Mouse (Mus musculus) testis, adult 2 months (tissue): ENCODE measurements around the gene Gstt2. TPM values are rescaled to one million over a fixed set of nuclear protein-coding genes. Genes with fewer than 3 reads are reported as not detected.

Source experiments
- H3K27ac ChIP-seq: fragments of 200-500 bp; 2 replicates; pipeline ENCODE4 v1.5.1; 2012; ENCODE audit warnings: low read depth, low read length; ENCODE audit not compliant: control insufficient read depth, insufficient read depth
- H3K27me3 ChIP-seq: fragments of 200-500 bp; 2 replicates; pipeline ENCODE4 v1.6.1; 2012; ENCODE audit warnings: mild to moderate bottlenecking, low read length, moderate library complexity; ENCODE audit not compliant: control insufficient read depth, insufficient read depth
- H3K36me3 ChIP-seq: fragments of 200-500 bp; 2 replicates; pipeline ENCODE4 v1.6.1; 2012; ENCODE audit warnings: mild to moderate bottlenecking, low read length; ENCODE audit not compliant: control insufficient read depth, insufficient read depth
- H3K4me1 ChIP-seq: fragments of 200-500 bp; 2 replicates; pipeline ENCODE4 v1.6.1; 2012; ENCODE audit warnings: low read length; ENCODE audit not compliant: control insufficient read depth, insufficient read depth
- H3K4me3 ChIP-seq: fragments of 200-500 bp; 2 replicates; pipeline ENCODE4 v1.5.1; 2012; ENCODE audit warnings: low read depth, mild to moderate bottlenecking, low read length, moderate library complexity, mixed read lengths; ENCODE audit not compliant: control insufficient read depth
- CTCF ChIP-seq: fragments of 200-500 bp; IDR thresholded peaks from 2 replicates; pipeline ENCODE4 v1.5.1; 2012; ENCODE audit warnings: low read depth, mild to moderate bottlenecking, inconsistent platforms, low read length, moderate library complexity; ENCODE audit not compliant: control insufficient read depth, insufficient read depth, insufficient replicate concordance
- POLR2A ChIP-seq: fragments of 200-500 bp; IDR thresholded peaks from 2 replicates; pipeline ENCODE4 v1.6.1; 2012; ENCODE audit warnings: low read depth, mild to moderate bottlenecking, inconsistent platforms, low read length, moderate library complexity; ENCODE audit not compliant: control insufficient read depth
- polyA plus RNA-seq: library from polyadenylated mRNA; depleted of rRNA; stranded (reverse); fragments of >200 nt; gene quantifications from 2 replicates; pipeline ENCODE4 v1.2.3, GENCODE M21; 2012

Gstt2 gene
- polyA plus RNA-seq, 1 experiment, result 159 TPM

GRCm38 (mm10) chr10:75878836-75879235 is 41.6 kb upstream of the Gstt2 start:
- H3K27ac ChIP-seq, result no peak overlapping the region
- peaks cover 12% of the 10 kb centered on the region for H3K4me1 ChIP-seq
- H3K36me3 ChIP-seq, result no peaks in the 10 kb centered on the region
- TF ChIP-seq CTCF, result no peak
- no peak for TF ChIP-seq POLR2A
- no peak overlapping the region for H3K4me3 ChIP-seq
- no peaks in the 10 kb centered on the region for H3K27me3 ChIP-seq

- H3K27me3 ChIP-seq, result no peaks in the 10 kb centered on the region
- no peak overlapping the region for H3K27ac ChIP-seq
- H3K4me3 ChIP-seq, result no peak overlapping the region
- TF ChIP-seq POLR2A, result no peak
- TF ChIP-seq CTCF, result no peak
- H3K36me3 ChIP-seq, result no peaks in the 10 kb centered on the region
- peaks cover 4% of the 10 kb centered on the region for H3K4me1 ChIP-seq
Observed at GRCm38 (mm10) chr10:75873543-75874170, 36.4 kb upstream of the Gstt2 start.

GRCm38 (mm10) chr10:75872915-75873542 is 35.8 kb upstream of the Gstt2 start:
- H3K27me3 ChIP-seq, result no peaks in the 10 kb centered on the region
- peak overlapping the region; percentile 30; the same call in 1 of the 2 replicates for H3K27ac ChIP-seq
- no peaks in the 10 kb centered on the region for H3K36me3 ChIP-seq
- H3K4me3 ChIP-seq, result peak overlapping the region; percentile 36
- peaks cover 4% of the 10 kb centered on the region for H3K4me1 ChIP-seq
- TF ChIP-seq POLR2A (no peak), CTCF (no peak)

GRCm38 (mm10) chr10:75872025-75872914 is 35.0 kb upstream of the Gstt2 start:
- Histone ChIP-seq H3K4me3 (peak overlapping the region; percentile 36; the same call in 1 of the 2 replicates), H3K4me1 (peaks cover 4% of the 10 kb centered on the region), H3K36me3 (no peaks in the 10 kb centered on the region), H3K27ac (no peak overlapping the region; the same call in 1 of the 2 replicates), H3K27me3 (no peaks in the 10 kb centered on the region)
- TF ChIP-seq CTCF, result no peak
- no peak for TF ChIP-seq POLR2A

GRCm38 (mm10) chr10:75861587-75861986 is 24.4 kb upstream of the Gstt2 start:
- H3K27ac ChIP-seq, result peak overlapping the region; percentile 86

GRCm38 (mm10) chr10:75860746-75861145 is 23.5 kb upstream of the Gstt2 start:
- Histone ChIP-seq H3K27me3 (no peaks in the 10 kb centered on the region), H3K4me1 (peaks cover 10% of the 10 kb centered on the region), H3K4me3 (peak overlapping the region; percentile 92), H3K27ac (peak overlapping the region; percentile 86), H3K36me3 (no peaks in the 10 kb centered on the region)
- peak; percentile 47; the same call in 1 of the 2 replicates for TF ChIP-seq POLR2A
- TF ChIP-seq CTCF, result no peak

More at GRCm38 (mm10) chr10:75861587-75861986, 24.4 kb upstream of the Gstt2 start:
- no peak for TF ChIP-seq POLR2A
- TF ChIP-seq CTCF, result no peak
- no peaks in the 10 kb centered on the region for H3K27me3 ChIP-seq
- H3K4me3 ChIP-seq, result peak overlapping the region; percentile 76
- H3K36me3 ChIP-seq, result no peaks in the 10 kb centered on the region
- H3K4me1 ChIP-seq, result peaks cover 11% of the 10 kb centered on the region
